Mouse (Mus musculus) neural tube, embryonic 15.5 days (tissue): Measurements from ENCODE around the gene Ramp2. TPM values are rescaled to one million over a fixed set of nuclear protein-coding genes. Genes with fewer than 3 reads are reported as not detected.

ENCODE experiments used
- ATAC-seq: fragments of 200-750 bp; cut with Nextera tagmentation; 2 replicates; pipeline ENCODE4 v1.8.0; 2017; ENCODE audit warnings: mild to moderate bottlenecking, moderate TSS enrichment, moderate library complexity; ENCODE audit not compliant: low FRiP score
- H3K27ac ChIP-seq: fragments of 300-500 bp; sonication (generic); replicated peaks from 2 replicates; pipeline ENCODE4 v1.5.1; 2015; ENCODE audit warnings: mild to moderate bottlenecking, inconsistent platforms
- H3K27me3 ChIP-seq: fragments of 300-500 bp; sonication (generic); replicated peaks from 2 replicates; pipeline ENCODE4 v1.6.1; 2015; ENCODE audit warnings: inconsistent platforms
- H3K36me3 ChIP-seq: fragments of 300-500 bp; sonication (generic); 2 replicates; pipeline ENCODE4 v1.6.1; 2015; ENCODE audit warnings: inconsistent platforms
- H3K4me1 ChIP-seq: fragments of 300-500 bp; sonication (generic); 2 replicates; pipeline ENCODE4 v1.6.1; 2015; ENCODE audit warnings: inconsistent platforms
- H3K4me2 ChIP-seq: fragments of 300-500 bp; sonication (generic); 2 replicates; pipeline ENCODE4 v1.6.1; 2015; ENCODE audit warnings: inconsistent platforms, mild to moderate bottlenecking, moderate library complexity
- H3K4me3 ChIP-seq: fragments of 300-500 bp; sonication (generic); replicated peaks from 2 replicates; pipeline ENCODE4 v1.5.1; 2015; ENCODE audit warnings: mild to moderate bottlenecking, inconsistent platforms
- H3K9ac ChIP-seq: fragments of 300-500 bp; sonication (generic); replicated peaks from 2 replicates; pipeline ENCODE4 v1.6.1; 2015; ENCODE audit warnings: mild to moderate bottlenecking, inconsistent platforms
- H3K9me3 ChIP-seq: fragments of 300-500 bp; sonication (generic); replicated peaks from 2 replicates; pipeline ENCODE4 v1.6.1; 2016; ENCODE audit warnings: inconsistent platforms
- WGBS: fragments of 180-500 bp; shearing (Covaris S2); methylation state at CpG from one replicate; pipeline ENCODE4 v1.1.7; 2015; ENCODE audit warnings: mixed read lengths; 5-methylcytosine and 5-hydroxymethylcytosine counted together
- polyA plus RNA-seq: library from polyadenylated mRNA; unstranded; fragments of >200 nt; fragmentation: Nextera tagmentation; extraction: Ambion mirVana; gene quantifications from 2 replicates; pipeline ENCODE4 v1.2.1, GENCODE M21; 2015

The Ramp2 gene
- polyA plus RNA-seq, 1 experiment from 2014 or later: 105 TPM

DNA sequence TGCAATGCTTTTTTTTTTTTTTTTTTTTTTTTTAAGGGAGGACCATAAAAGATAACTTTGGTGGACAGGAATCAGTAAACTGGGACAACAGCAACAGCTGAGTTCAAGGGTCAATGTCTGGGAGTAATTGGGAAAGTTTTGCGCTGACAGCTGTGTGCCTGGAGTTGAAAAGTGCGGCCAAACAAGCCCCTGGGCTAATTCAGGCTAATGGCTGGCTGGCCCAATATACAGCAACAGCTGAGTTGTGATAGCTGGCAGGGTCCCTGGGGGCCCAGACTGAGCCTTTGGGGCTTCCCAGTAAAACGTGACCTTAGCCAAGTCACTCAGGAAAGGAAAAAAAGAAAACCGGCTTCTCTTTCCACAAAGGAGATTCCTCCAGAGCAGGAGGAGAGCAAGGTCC lies 757 bp upstream of the Ramp2 start:
- H3K4me1 ChIP-seq: peaks cover 16% of the 10 kb centered on the region
- WGBS: 24% methylated on average over 4 of the region's 4 CpGs
- peak overlapping the region; percentile 92; the same call in 1 of the 2 replicates for H3K4me2 ChIP-seq
- peaks cover 36% of the 10 kb centered on the region for H3K27me3 ChIP-seq
- no peak overlapping the region; the same call in 1 of the 2 replicates for H3K4me3 ChIP-seq
- no peaks in the 10 kb centered on the region for H3K36me3 ChIP-seq
- H3K27ac ChIP-seq: no peak overlapping the region
- H3K9ac ChIP-seq: no peak overlapping the region
- no peak for ATAC-seq
- H3K9me3 ChIP-seq: no peaks in the 10 kb centered on the region

DNA sequence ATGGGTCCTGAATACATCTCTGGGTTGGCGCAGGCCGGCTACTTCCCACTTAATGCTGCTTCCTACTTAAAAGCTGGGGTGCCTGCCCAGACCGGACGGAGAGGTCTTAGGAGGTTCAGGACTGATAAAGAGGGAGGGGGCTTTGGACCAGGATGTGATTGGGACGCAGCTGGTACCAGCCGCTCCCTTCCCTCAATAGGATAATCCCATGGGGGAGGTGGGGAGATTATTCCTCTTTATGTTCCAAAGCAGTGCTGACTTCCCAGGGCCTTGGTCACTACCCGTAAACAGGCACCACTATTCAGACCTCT lies 829 bp downstream of the Ramp2 start:
- H3K36me3 ChIP-seq: no peaks in the 10 kb centered on the region
- peak; percentile 24; the same call in 1 of the 2 replicates for ATAC-seq
- peaks cover 41% of the 10 kb centered on the region for H3K27me3 ChIP-seq
- peak overlapping the region; percentile 66 for H3K9ac ChIP-seq
- H3K4me3 ChIP-seq: peak overlapping the region; percentile 54
- 7% methylated on average over 7 of the region's 7 CpGs for WGBS
- peak overlapping the region; percentile 42 for H3K27ac ChIP-seq
- no peaks in the 10 kb centered on the region for H3K9me3 ChIP-seq
- H3K4me1 ChIP-seq: peaks cover 16% of the 10 kb centered on the region
- H3K4me2 ChIP-seq: peak overlapping the region; percentile 92

DNA sequence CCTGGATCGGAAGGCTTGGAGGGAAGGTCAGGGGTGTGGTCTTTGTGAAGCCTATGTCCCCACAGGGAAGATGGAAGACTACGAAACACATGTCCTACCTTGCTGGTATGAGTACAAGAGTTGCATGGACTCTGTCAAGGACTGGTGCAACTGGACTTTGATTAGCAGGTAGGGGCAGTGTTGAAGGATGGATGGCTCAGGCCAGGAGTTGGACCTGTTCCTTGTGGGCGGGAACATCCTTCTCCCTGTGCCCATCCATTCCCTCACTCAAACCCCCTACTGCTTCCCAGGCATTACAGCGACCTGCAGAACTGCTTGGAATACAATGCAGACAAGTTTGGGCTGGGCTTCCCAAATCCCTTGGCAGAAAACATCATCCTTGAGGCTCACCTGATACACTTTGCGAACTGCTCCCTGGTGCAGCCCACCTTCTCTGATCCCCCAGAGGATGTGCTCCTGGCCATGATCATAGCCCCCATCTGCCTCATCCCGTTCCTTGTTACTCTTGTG lies 1.7 kb downstream of the Ramp2 start:
- Histone ChIP-seq H3K4me2 (peak overlapping the region; percentile 92), H3K36me3 (no peaks in the 10 kb centered on the region), H3K9ac (no peak overlapping the region), H3K27ac (peak overlapping the region; percentile 42; the same call in 1 of the 2 replicates), H3K4me3 (peak overlapping the region; percentile 54), H3K9me3 (no peaks in the 10 kb centered on the region), H3K4me1 (peaks cover 20% of the 10 kb centered on the region), H3K27me3 (peaks cover 41% of the 10 kb centered on the region)
- ATAC-seq: no peak
- 82% methylated on average over 6 of the region's 6 CpGs for WGBS

DNA sequence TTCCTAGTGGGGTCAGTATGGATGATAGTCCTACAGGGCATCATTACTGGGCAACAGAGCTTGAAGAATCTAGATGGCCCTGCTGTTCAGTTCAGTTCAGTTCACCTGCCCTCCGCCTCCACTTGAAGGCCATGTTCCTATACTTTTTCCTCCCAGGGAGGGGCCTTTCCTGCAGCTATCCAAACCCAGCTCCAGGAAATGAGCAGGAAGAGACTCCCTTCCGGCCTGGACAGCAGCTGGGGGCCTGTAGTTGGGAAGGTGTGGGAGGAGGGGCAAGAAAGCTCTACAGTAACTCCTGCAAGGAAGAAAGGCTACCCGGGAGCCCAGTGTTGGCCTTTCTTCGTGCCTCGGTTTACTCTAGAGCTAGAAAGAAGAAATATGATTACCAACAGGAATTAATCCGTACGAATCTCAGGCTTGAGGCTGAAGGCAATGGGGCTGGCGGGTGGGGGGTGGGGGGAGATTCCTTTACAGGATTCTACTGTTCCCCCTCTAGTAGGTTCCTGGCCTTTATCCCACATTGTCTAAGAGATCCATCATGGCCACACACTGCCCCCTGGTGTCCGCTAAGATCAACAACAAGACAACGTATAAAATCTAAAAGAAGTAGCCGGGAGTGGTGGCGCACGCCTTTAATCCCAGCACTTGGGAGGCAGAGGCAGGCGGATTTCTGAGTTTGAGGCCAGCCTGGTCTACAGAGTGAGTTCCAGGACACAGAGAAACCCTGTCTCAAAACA lies 2.6 kb downstream of the Ramp2 start:
- no peak overlapping the region for H3K27ac ChIP-seq
- no peak for ATAC-seq
- no peaks in the 10 kb centered on the region for H3K9me3 ChIP-seq
- 37% methylated on average over 14 of the region's 14 CpGs for WGBS
- H3K4me2 ChIP-seq: peak overlapping the region; percentile 92; the same call in 1 of the 2 replicates
- H3K4me3 ChIP-seq: 0 out of 2 replicates have a peak overlapping the region, but pooled peaks have one; percentile 54
- peaks cover 26% of the 10 kb centered on the region for H3K4me1 ChIP-seq
- H3K36me3 ChIP-seq: no peaks in the 10 kb centered on the region
- H3K27me3 ChIP-seq: peaks cover 41% of the 10 kb centered on the region
- H3K9ac ChIP-seq: no peak overlapping the region

DNA sequence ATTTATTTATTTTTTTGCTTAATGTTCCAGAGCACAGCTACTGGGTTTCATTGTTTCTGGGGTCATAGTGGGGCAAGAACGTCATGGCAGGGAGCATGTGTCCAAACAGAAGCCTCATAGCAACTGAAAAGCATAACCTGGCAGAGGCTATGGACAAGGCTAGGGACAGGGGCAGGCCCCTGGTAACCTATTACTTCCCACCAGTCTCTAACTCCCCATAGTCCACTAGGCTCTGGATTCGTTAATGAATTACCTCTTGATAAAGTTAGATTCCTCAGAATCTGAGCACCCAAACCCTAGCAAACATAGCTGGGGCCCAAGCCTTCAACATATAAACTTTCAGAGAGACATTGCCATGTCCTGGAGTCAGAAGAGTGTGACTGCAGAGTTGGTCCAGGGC lies 5.2 kb downstream of the Ramp2 start:
- Histone ChIP-seq H3K9me3 (no peaks in the 10 kb centered on the region), H3K9ac (no peak overlapping the region), H3K36me3 (peaks cover 2% of the 10 kb centered on the region; the same call in 1 of the 2 replicates), H3K27me3 (peaks cover 17% of the 10 kb centered on the region), H3K4me1 (peaks cover 29% of the 10 kb centered on the region), H3K4me3 (no peak overlapping the region), H3K27ac (no peak overlapping the region), H3K4me2 (no peak overlapping the region)
- ATAC-seq: no peak
- 74% methylated on average over 2 of the region's 2 CpGs for WGBS

DNA sequence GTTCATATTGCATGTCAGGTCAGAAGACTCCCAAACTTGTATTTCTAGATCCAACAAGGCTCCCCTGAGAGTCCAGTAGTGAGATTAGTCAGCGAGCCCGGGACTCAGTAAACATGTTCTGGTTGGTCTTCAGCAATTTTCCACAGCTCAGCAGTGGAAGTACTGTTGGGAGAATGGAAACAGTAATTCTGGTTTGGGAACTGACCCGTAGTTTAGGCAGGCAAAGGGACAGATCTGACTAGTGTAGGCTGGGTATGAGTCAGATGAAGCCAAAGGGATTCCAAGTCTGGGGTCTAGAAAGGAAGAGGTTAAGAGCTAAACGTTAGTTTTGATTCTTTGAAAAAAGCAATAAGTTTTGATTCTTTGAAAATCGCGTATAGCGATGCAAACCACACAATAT lies 7.1 kb downstream of the Ramp2 start:
- peak overlapping the region; percentile 96 for H3K4me2 ChIP-seq
- peak overlapping the region; percentile 94 for H3K4me3 ChIP-seq
- WGBS: 14% methylated on average over 7 of the region's 7 CpGs
- no peak for ATAC-seq
- H3K9me3 ChIP-seq: no peaks in the 10 kb centered on the region
- peaks cover 19% of the 10 kb centered on the region for H3K4me1 ChIP-seq
- peaks cover 6% of the 10 kb centered on the region for H3K27me3 ChIP-seq
- H3K27ac ChIP-seq: peak overlapping the region; percentile 93
- peak overlapping the region; percentile 98 for H3K9ac ChIP-seq
- H3K36me3 ChIP-seq: peaks cover 10% of the 10 kb centered on the region

DNA sequence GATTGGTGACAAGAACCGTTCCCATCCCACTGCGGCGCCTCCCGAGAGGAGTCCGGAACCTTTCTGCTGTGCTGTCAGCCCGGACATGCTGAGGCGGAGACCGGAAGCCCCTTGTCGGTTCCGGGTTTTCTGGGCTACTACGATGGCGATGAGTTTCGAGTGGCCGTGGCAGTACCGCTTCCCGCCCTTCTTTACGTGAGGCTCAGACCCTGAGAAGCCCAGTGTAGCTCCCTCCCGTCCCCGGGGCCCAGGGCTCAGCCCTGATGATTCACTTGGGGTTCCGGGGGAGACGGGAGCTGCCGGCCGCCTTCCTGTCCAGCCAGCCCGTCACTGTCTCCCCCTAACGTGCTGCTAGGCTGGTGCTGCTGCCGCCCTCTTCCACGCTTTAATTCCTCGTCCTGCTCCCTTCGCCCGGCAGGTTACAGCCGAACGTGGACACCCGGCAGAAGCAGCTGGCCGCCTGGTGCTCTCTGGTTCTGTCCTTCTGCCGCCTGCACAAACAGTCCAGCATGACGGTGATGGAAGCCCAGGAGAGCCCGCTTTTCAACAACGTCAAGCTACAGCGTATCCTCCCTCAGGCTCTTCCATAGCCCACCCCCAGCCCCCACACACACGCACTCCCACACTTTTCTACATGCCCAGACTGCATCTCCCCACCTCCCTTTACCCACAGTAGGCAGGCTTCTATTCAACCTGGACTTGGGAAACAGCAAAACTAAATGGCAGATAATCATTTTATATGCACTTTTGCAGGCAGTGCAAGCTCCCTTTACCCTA lies 8.0 kb downstream of the Ramp2 start, which contains the start of gene Vps25:
TSS of gene Vps25 (plus strand) at position 95 of the 777 bp plus-strand sequence.
- peak within 1 kb of the TSS; percentile 98 for H3K9ac ChIP-seq
- peak within 1 kb of the TSS; percentile 96 for H3K4me2 ChIP-seq
- peak within 1 kb of the TSS; percentile 93 for H3K27ac ChIP-seq
- H3K4me3 ChIP-seq: peak within 1 kb of the TSS; percentile 94
- H3K27me3 ChIP-seq: peaks cover 5% of the 10 kb centered on the region; the same call in 1 of the 2 replicates
- WGBS: 0% methylated on average over 38 of the region's 40 CpGs
- peak; percentile 85 for ATAC-seq
- peaks cover 16% of the 10 kb centered on the region for H3K36me3 ChIP-seq
- no peaks in the 10 kb centered on the region for H3K9me3 ChIP-seq
- peaks cover 19% of the 10 kb centered on the region for H3K4me1 ChIP-seq

DNA sequence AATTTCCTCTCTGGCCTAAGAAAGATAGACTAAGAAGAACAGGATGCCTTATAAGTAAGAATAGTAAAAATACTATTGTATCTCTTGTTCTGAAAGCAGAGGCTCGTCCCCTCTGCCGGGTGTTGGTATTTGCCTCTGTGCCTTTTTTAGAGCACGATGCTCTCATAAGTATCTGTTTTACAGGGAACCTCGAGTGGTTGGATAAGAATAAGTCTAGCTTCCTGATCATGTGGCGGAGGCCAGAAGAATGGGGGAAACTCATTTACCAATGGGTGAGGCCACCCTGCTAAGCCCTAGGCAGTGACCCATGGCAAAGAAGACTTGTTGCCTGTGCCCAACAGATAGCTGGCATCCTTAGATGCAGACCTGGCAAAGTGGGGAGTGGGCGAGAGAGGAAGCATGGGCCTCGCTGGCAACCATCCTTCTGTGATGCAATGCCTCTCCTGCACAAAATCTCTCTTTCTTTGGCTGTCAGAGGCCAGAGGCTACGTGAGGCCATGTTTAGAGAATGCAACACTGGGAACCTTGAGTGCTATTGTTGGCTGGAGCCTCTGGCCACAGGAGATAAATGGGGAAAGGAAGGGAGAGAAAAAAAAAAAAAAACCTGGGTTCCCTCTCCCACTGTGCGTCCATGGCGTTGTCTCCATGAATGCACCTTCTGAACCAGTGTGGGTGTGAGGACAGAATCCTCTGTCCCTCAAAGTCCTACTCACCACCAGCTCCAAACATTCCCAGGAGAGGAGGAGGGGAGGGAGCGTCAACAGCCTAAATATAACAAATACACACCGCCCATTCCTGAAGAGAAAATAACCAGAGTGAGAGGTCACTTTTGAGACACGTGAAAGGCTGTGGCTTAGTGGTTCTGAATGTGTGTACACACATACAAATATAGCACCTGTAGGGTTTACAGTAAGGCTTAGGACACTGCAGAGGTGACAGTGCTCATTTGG lies 10.3 kb downstream of the Ramp2 start:
- no peaks in the 10 kb centered on the region for H3K9me3 ChIP-seq

DNA sequence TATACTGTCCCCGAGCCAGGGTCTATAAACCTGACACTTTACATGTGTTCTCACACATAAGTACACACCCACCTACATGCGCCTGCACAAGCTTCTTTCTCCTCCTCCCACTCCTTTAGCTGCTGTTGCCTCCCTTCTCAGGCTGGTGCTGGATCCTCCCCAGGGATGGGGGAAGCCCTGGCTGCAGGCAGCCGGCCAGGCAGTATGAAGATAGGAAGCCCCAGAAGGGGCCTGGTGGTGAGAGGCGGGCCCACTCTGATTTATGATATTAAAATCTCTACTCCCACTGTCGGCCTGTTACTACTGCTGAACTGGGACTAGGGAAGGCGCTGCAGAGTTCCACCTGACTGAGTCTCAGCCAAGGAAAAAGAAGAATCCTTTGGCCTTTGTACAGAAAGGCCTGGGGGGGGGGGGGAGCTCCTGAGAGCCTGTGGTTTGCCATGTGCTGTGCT lies 13.5 kb downstream of the Ramp2 start:
- H3K36me3 ChIP-seq: peaks cover 21% of the 10 kb centered on the region
- H3K4me1 ChIP-seq: peaks cover 46% of the 10 kb centered on the region
- H3K27ac ChIP-seq: peak overlapping the region; percentile 34; the same call in 1 of the 2 replicates
- peaks cover 31% of the 10 kb centered on the region for H3K27me3 ChIP-seq
- H3K4me2 ChIP-seq: peak overlapping the region; percentile 93
- no peak overlapping the region for H3K4me3 ChIP-seq
- ATAC-seq: no peak
- H3K9me3 ChIP-seq: no peaks in the 10 kb centered on the region
- H3K9ac ChIP-seq: no peak overlapping the region
- WGBS: 23% methylated on average over 6 of the region's 6 CpGs

More for the DNA sequence above, 10.3 kb downstream of the Ramp2 start:
- peaks cover 21% of the 10 kb centered on the region for H3K36me3 ChIP-seq
- no peak overlapping the region for H3K27ac ChIP-seq
- H3K9ac ChIP-seq: no peak overlapping the region
- peaks cover 11% of the 10 kb centered on the region for H3K27me3 ChIP-seq
- no peak for ATAC-seq
- 92% methylated on average over 13 of the region's 13 CpGs for WGBS
- no peak overlapping the region for H3K4me2 ChIP-seq
- H3K4me1 ChIP-seq: peaks cover 40% of the 10 kb centered on the region
- H3K4me3 ChIP-seq: no peak overlapping the region

DNA sequence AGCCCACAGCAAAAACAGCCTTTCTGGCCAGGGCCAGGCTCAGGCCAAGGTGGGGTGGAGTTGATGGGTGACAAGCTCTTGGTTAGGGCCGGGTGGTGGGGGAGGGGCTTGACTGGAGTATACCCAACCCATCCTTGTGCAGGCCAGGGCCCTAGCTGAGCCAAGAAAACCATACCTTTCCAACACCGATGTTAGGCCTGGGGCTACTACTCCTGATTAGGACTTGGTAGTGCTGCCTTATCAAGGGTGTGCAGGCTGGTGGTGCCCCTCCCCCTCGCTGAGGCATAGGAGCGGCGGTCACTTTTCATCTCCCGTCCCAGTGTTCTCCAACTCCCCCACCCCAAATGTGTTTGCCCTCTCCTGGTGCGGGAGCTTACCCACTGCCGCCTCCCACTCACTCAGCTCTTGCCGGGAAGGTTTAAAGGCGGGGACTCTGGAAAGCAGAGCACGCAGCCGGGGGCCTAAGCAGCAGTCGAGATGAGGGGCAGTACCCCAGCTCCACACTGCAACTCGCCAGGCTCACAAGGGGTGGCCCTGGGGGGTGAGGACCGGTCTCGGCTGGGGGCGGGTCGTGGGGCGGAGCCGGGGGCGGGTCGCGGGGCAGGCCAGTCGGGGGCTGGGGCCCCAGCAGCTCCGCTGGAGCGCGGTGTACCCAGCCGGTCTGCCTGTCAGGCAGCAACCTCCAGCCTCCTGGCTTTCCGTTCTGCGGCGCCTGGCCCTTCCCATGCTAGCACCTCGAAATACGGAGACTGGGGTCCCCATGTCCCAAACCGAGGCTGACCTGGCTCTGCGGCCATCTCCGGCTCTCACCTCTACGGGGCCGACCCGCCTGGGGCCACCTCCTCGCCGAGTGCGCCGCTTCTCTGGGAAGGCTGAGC lies 14.4 kb downstream of the Ramp2 start, which contains the start of gene Wnk4:
TSS of gene Wnk4 (plus strand) at position 620 of the 878 bp plus-strand sequence.
- WGBS: under 1% methylated on average over 43 of the region's 43 CpGs
- Histone ChIP-seq H3K27ac (peak within 1 kb of the TSS; percentile 34), H3K27me3 (peaks cover 38% of the 10 kb centered on the region), H3K4me2 (peak within 1 kb of the TSS; percentile 93), H3K4me1 (peaks cover 47% of the 10 kb centered on the region), H3K9ac (peak within 1 kb of the TSS; percentile 75), H3K4me3 (peak within 1 kb of the TSS; percentile 49), H3K36me3 (peaks cover 21% of the 10 kb centered on the region), H3K9me3 (no peaks in the 10 kb centered on the region)
- ATAC-seq: peak; percentile 56
